Mouse (Mus musculus) lung, adult 2 months (tissue): Measurements from ENCODE around the gene Nkpd1.

Experiments used
- CTCF ChIP-seq: fragments of 200-500 bp; IDR thresholded peaks from 2 replicates; pipeline ENCODE4 v1.5.1; 2011; ENCODE audit warnings: mild to moderate bottlenecking, low read length, control low read depth; ENCODE audit not compliant: insufficient read depth
- POLR2A ChIP-seq: fragments of 200-500 bp; IDR thresholded peaks from 2 replicates; pipeline ENCODE4 v1.6.1; 2011; ENCODE audit warnings: low read depth, mild to moderate bottlenecking, control low read depth, low read length, borderline replicate concordance; ENCODE audit errors: extremely low read depth

DNA sequence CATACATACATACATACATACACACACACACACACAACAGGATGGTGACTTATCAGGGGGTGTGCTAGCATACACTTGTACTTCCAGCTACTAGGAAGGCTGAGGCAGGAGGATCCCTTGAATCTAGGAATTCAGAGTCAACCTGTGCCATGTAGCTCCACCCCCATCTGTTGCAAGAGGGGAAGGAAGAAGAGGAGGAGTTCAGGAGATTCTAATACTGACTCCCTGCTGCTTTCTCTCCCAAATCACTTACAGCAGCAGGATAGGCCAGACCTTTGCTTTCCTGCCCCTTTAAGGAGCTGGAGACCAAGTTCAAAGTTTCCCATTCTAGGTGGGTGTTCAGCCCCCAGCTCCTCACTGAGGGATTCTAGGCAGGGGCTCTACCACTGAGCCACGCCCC, 32.1 kb upstream of the Nkpd1 start:
- TF ChIP-seq POLR2A (no peak), CTCF (no peak)
